Mouse (Mus musculus) kidney, adult 2 months (tissue): ENCODE data around the gene AI661453.

ENCODE experiments used
- CTCF ChIP-seq: fragments of 200-500 bp; conservative IDR thresholded peaks from 2 replicates; pipeline ENCODE4 v1.5.1; 2011; ENCODE audit warnings: low read depth, mild to moderate bottlenecking, control low read depth, low read length, moderate library complexity, mixed read lengths; ENCODE audit not compliant: insufficient read depth, insufficient read length
- POLR2A ChIP-seq: fragments of 200-500 bp; IDR thresholded peaks from one replicate; pipeline ENCODE4 v1.6.1; 2011; ENCODE audit warnings: low read depth, low read length, control low read depth

GRCm38 (mm10) chr17:47468063-47468462, 31.6 kb downstream of the AI661453 start:
- no peak for TF ChIP-seq CTCF
- TF ChIP-seq POLR2A = no peak
